Mouse (Mus musculus) neural tube, embryonic 14.5 days (tissue): ENCODE data around the gene 2610507B11Rik. TPM values are rescaled to one million over a fixed set of nuclear protein-coding genes. Genes with fewer than 3 reads are reported as not detected.

Experiments used
- ATAC-seq: fragments of 200-750 bp; cut with Nextera tagmentation; 2 replicates; pipeline ENCODE4 v1.8.0; 2017; ENCODE audit warnings: low read depth, mild to moderate bottlenecking, moderate TSS enrichment, moderate library complexity
- H3K27ac ChIP-seq: fragments of 300-500 bp; sonication (generic); 2 replicates; pipeline ENCODE4 v1.5.1; 2014; ENCODE audit warnings: low read depth, mild to moderate bottlenecking, control low read depth, low read length, moderate library complexity, mixed read lengths
- H3K27me3 ChIP-seq: fragments of 300-500 bp; sonication (generic); 2 replicates; pipeline ENCODE4 v1.6.1; 2014; ENCODE audit warnings: low read length; ENCODE audit not compliant: control insufficient read depth, insufficient read depth
- H3K36me3 ChIP-seq: fragments of 300-500 bp; sonication (generic); 2 replicates; pipeline ENCODE4 v1.6.1; 2014; ENCODE audit warnings: low read length, mixed read lengths; ENCODE audit not compliant: control insufficient read depth, insufficient read depth
- H3K4me1 ChIP-seq: fragments of 300-500 bp; sonication (generic); 2 replicates; pipeline ENCODE4 v1.6.1; 2014; ENCODE audit warnings: low read length; ENCODE audit not compliant: control insufficient read depth, insufficient read depth
- H3K4me2 ChIP-seq: fragments of 300-500 bp; sonication (generic); 2 replicates; pipeline ENCODE4 v1.6.1; 2014; ENCODE audit warnings: mild to moderate bottlenecking, low read depth, low read length, control low read depth
- H3K4me3 ChIP-seq: fragments of 300-500 bp; sonication (generic); 2 replicates; pipeline ENCODE4 v1.5.1; 2014; ENCODE audit warnings: low read depth, low read length, control low read depth, mixed read lengths
- H3K9ac ChIP-seq: fragments of 300-500 bp; sonication (generic); replicated peaks from 2 replicates; pipeline ENCODE4 v1.6.1; 2014; ENCODE audit warnings: low read depth, mild to moderate bottlenecking, control low read depth, low read length, mixed read lengths
- H3K9me3 ChIP-seq: fragments of 300-500 bp; sonication (generic); 2 replicates; pipeline ENCODE4 v1.6.1; 2016; ENCODE audit warnings: low read length; ENCODE audit not compliant: control insufficient read depth
- WGBS: fragments of 180-500 bp; shearing (Covaris S2); extraction: QIAGEN DNeasy Blood & Tissue Kit; methylation state at CpG from one replicate; pipeline ENCODE4 v1.1.7; 2014; 5-methylcytosine and 5-hydroxymethylcytosine counted together
- polyA plus RNA-seq: library from polyadenylated mRNA; unstranded; fragments of >200 nt; fragmentation: Nextera tagmentation; extraction: Ambion mirVana; gene quantifications from 2 replicates; pipeline ENCODE4 v1.2.1, GENCODE M21; 2014

2610507B11Rik gene
- polyA plus RNA-seq, 1 experiment from 2014 or later, result 73.7 TPM

DNA sequence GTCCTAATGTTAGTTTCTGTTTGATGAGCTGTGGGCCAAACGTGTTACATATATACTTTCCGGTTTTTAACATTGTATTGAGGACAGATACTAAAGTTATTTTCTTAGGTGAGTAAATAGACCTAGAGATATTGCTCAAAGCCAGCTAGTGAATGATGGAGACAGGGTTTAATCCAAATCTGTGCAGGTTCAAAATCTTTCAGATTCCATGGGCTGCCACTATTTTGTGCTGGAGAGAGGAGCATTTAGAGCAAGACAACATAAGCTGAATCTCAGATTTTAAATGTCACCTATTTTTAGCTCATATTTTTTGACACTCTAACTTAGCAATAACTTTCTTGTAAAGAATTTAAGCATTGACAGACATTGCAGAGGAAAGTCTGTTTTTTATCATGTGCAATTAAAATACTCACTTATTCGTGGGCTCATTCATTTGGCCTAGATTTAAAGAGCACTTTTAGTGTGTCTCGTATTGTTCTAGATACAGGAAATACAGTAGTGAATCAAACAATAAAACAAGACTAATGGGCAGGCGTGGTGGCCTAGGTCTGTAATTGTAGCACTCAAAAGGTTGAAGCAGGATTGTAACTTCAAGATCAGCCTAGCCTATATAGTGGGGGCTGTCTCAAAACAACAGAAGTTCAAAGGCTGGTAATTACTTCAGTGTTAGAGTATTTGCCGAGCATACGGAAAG lies 15.1 kb upstream of the 2610507B11Rik start:
- WGBS, result 57% methylated on average over 7 of the region's 7 CpGs
- peak overlapping the region; percentile 90 for H3K9ac ChIP-seq
- H3K36me3 ChIP-seq, result peaks cover 5% of the 10 kb centered on the region; the same call in 1 of the 2 replicates
- H3K4me1 ChIP-seq, result peaks cover 20% of the 10 kb centered on the region
- H3K4me2 ChIP-seq, result peak overlapping the region; percentile 55
- H3K4me3 ChIP-seq, result peak overlapping the region; percentile 98
- H3K9me3 ChIP-seq, result no peaks in the 10 kb centered on the region
- no peaks in the 10 kb centered on the region for H3K27me3 ChIP-seq
- H3K27ac ChIP-seq, result peak overlapping the region; percentile 91; the same call in 1 of the 2 replicates
- no peak for ATAC-seq

DNA sequence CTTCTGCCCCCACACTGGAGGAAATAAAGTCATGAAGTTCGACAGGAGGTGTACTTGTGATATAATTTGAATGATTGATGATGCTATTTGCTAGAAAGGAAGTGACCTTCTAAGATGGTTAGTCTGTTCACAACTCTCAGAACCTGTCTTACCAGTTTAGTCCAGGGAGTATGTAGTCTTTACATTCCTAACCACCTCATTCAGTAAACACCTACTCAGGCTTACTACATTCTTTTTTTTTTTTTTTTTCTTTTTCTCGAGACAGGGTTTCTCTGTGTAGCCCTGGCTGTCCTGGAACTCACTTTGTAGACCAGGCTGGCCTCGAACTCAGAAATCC lies 14.6 kb upstream of the 2610507B11Rik start:
- Histone ChIP-seq H3K9ac (no peak overlapping the region), H3K27ac (no peak overlapping the region), H3K4me1 (peaks cover 20% of the 10 kb centered on the region), H3K27me3 (no peaks in the 10 kb centered on the region), H3K4me3 (peak overlapping the region; percentile 98; the same call in 1 of the 2 replicates), H3K36me3 (peaks cover 6% of the 10 kb centered on the region; the same call in 1 of the 2 replicates), H3K4me2 (peak overlapping the region; percentile 55), H3K9me3 (no peaks in the 10 kb centered on the region)
- no peak for ATAC-seq
- WGBS, result 76% methylated on average over 3 of the region's 3 CpGs

DNA sequence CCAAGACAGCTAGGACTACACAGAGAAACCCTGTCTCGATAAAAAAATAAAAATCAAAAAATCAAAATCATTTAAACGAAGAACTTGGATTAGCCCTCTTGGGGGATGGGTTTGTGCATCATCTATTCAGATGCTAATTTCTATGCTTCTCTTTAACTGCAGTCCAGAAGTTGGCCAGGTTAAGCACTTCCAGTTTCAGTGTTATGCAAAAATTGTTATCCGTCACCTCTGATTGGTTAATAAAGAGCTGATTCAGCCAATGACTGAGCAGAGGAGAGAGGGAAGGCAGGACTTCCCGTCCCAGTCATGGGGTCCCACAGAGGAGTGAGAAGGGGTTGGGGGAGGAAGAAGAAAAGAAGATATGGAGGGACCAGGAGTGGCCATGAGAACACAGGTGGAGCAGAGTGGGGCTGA lies 13.8 kb upstream of the 2610507B11Rik start:
- ATAC-seq, result no peak
- Histone ChIP-seq H3K36me3 (peaks cover 12% of the 10 kb centered on the region; the same call in 1 of the 2 replicates), H3K4me3 (no peak overlapping the region), H3K27me3 (no peaks in the 10 kb centered on the region), H3K9me3 (no peaks in the 10 kb centered on the region), H3K4me2 (peak overlapping the region; percentile 8; the same call in 1 of the 2 replicates), H3K4me1 (peaks cover 20% of the 10 kb centered on the region), H3K27ac (no peak overlapping the region), H3K9ac (no peak overlapping the region)
- 66% methylated on average over 4 of the region's 4 CpGs for WGBS

DNA sequence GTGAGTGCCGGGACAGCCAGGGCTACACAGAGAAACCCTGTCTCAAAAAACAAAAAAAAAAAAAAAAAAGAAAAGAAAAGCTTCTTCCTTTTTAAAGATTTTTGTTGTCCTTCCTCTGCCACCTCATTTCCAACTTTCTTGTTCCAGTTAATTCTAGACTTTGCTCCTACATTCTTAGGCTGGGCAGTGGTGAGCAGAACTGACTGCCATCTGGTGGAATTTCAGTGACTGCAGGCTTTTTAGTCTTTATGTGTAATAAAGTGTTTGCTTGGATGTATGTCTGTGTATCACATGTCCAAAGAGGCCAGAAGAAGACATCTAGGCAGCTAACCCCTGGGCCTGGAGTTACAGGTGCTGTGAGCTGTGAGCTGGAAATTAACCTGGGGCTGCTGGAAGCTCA lies 4.9 kb upstream of the 2610507B11Rik start:
- no peak overlapping the region for H3K4me2 ChIP-seq
- no peak overlapping the region for H3K4me3 ChIP-seq
- H3K27me3 ChIP-seq, result no peaks in the 10 kb centered on the region; the same call in 1 of the 2 replicates
- peaks cover 21% of the 10 kb centered on the region for H3K36me3 ChIP-seq
- H3K9ac ChIP-seq, result no peak overlapping the region
- H3K9me3 ChIP-seq, result no peaks in the 10 kb centered on the region
- 100% methylated on average over 1 of the region's 1 CpGs for WGBS
- no peak for ATAC-seq
- H3K27ac ChIP-seq, result no peak overlapping the region
- no peaks in the 10 kb centered on the region for H3K4me1 ChIP-seq

DNA sequence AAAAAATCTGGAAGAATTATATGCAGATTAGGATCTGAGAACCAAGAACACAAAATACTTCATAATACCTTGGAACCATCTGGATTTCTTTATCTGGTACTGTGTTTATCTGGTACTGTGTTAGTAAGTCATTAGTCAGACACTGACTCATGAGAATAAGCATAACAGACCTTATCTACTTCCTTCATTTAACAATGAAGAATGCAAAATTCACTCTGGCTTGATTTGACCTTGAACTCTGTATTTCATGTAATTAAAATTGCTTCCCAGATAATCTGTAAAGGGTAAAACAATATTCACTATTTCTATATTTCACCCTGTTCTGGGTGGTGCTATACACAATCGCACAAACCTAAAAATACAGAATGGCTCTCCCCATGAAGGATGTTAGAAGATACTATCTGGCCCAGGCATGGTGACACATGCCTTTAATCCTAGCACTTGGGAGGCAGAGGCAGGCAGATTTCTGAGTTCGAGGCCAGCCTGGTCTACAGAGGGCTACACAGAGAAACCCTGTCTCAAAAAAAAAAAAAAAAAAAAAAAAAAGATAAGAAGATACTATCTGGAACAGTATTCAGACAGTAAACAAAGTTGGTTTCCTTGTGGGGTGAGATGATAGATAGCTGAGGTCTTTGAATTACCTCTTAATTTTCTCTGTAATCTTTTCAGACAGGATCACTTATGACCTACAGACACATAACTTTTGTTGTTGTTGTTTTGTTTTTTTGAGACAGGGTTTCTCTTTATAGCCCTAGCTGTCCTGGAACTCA lies 878 bp upstream of the 2610507B11Rik start:
- Histone ChIP-seq H3K9me3 (no peaks in the 10 kb centered on the region), H3K27ac (no peak overlapping the region), H3K9ac (no peak overlapping the region), H3K27me3 (no peaks in the 10 kb centered on the region; the same call in 1 of the 2 replicates), H3K36me3 (peaks cover 19% of the 10 kb centered on the region), H3K4me3 (peak overlapping the region; percentile 84), H3K4me2 (peak overlapping the region; percentile 73), H3K4me1 (no peaks in the 10 kb centered on the region)
- WGBS, result 93% methylated on average over 2 of the region's 2 CpGs
- no peak for ATAC-seq

DNA sequence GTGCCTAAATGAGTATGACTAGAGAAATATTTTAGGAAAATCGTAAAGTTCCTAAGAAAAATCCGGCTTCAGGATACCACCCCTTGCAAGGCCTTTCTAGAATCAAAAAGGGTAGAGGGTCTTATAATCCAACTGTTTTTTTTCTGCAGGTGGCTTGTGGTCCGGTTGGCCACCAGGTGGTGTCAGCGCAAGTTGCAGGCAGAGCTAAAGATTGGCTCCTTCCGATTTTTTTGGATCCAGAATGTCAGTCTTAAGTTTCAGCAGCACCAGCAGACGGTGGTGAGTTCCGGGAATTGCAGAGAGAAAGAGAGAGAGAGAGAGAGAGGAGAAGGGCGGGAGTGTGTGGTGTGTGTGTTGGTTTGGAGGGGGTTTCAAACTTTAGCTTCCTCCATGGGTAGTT lies 998 bp downstream of the 2610507B11Rik start:
- H3K4me1 ChIP-seq, result no peaks in the 10 kb centered on the region
- H3K9ac ChIP-seq, result no peak overlapping the region
- ATAC-seq, result no peak
- H3K36me3 ChIP-seq, result peaks cover 35% of the 10 kb centered on the region
- H3K9me3 ChIP-seq, result no peaks in the 10 kb centered on the region
- 5% methylated on average over 8 of the region's 8 CpGs for WGBS
- H3K27me3 ChIP-seq, result no peaks in the 10 kb centered on the region; the same call in 1 of the 2 replicates
- peak overlapping the region; percentile 73 for H3K4me2 ChIP-seq
- H3K4me3 ChIP-seq, result peak overlapping the region; percentile 84
- H3K27ac ChIP-seq, result no peak overlapping the region

- H3K36me3 ChIP-seq, result peaks cover 61% of the 10 kb centered on the region
Measured at GRCm38 (mm10) chr11:78265571-78265970, 4.0 kb downstream of the 2610507B11Rik start.

DNA sequence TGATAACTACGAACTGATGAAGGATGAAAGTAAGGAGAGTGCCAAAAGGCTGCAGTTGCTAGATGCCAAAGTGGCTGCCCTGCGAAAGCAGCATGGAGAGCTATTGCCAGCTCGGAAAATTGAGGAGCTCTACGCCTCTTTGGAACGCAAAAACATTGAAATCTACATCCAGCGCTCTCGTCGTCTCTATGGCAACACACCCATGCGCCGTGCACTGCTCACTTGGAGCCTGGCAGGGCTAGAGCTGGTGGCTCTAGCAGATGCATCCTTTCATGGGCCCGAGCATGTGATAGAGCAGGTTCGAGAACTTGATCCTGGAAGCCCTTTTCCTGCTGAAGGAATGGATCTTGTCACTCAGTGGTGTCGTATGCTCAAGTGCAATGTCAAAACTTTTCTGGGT lies 10.4 kb downstream of the 2610507B11Rik start:
- Histone ChIP-seq H3K27me3 (no peaks in the 10 kb centered on the region), H3K36me3 (peaks cover 85% of the 10 kb centered on the region), H3K4me3 (no peak overlapping the region), H3K9me3 (no peaks in the 10 kb centered on the region), H3K9ac (no peak overlapping the region), H3K27ac (no peak overlapping the region), H3K4me2 (no peak overlapping the region), H3K4me1 (no peaks in the 10 kb centered on the region)
- 81% methylated on average over 13 of the region's 13 CpGs for WGBS
- ATAC-seq, result no peak

More at GRCm38 (mm10) chr11:78265571-78265970, 4.0 kb downstream of the 2610507B11Rik start:
- Histone ChIP-seq H3K4me1 (no peaks in the 10 kb centered on the region), H3K27me3 (no peaks in the 10 kb centered on the region; the same call in 1 of the 2 replicates), H3K9ac (no peak overlapping the region), H3K4me3 (no peak overlapping the region), H3K27ac (no peak overlapping the region), H3K9me3 (no peaks in the 10 kb centered on the region), H3K4me2 (no peak overlapping the region)
- ATAC-seq, result no peak
- 95% methylated on average over 6 of the region's 6 CpGs for WGBS

- Histone ChIP-seq H3K4me3 (no peak overlapping the region), H3K36me3 (peaks cover 88% of the 10 kb centered on the region), H3K9ac (no peak overlapping the region), H3K9me3 (no peaks in the 10 kb centered on the region), H3K27ac (no peak overlapping the region), H3K27me3 (no peaks in the 10 kb centered on the region), H3K4me1 (no peaks in the 10 kb centered on the region), H3K4me2 (no peak overlapping the region)
- no peak for ATAC-seq
- 95% methylated on average over 1 of the region's 1 CpGs for WGBS
Measured at GRCm38 (mm10) chr11:78275596-78275995, 14.0 kb downstream of the 2610507B11Rik start.
